Mouse (Mus musculus) C2C12 (cell line): ENCODE data around the gene Eml3. TPM values are rescaled to one million over a fixed set of nuclear protein-coding genes. Genes with fewer than 3 reads are reported as not detected.

Source experiments
- H3K27me3 ChIP-seq: one replicate; pipeline ENCODE4 v1.6.1; 2011; ENCODE audit not compliant: control insufficient read depth, insufficient read depth, insufficient read length
- H3K36me3 ChIP-seq: one replicate; pipeline ENCODE4 v1.6.1; 2011; ENCODE audit not compliant: control insufficient read depth, insufficient read depth
- H3K4me3 ChIP-seq: one replicate; pipeline ENCODE4 v1.5.1; 2011; ENCODE audit warnings: mild to moderate bottlenecking, control low read depth; ENCODE audit not compliant: poor library complexity, insufficient read depth, severe bottlenecking
- H3K79me2 ChIP-seq: one replicate; pipeline ENCODE4 v1.6.1; 2011; ENCODE audit not compliant: control insufficient read depth, insufficient read depth
- H3K79me3 ChIP-seq: one replicate; pipeline ENCODE4 v1.6.1; 2011; ENCODE audit warnings: low read depth, control low read depth
- H3ac ChIP-seq: one replicate; pipeline ENCODE3; 2011; ENCODE audit warnings: low read depth; ENCODE audit not compliant: control insufficient read depth, insufficient read length
- CEBPB ChIP-seq: IDR thresholded peaks from one replicate; pipeline ENCODE4 v1.6.1; 2011; ENCODE audit warnings: low read depth, mild to moderate bottlenecking, control low read depth, moderate library complexity
- CTCF ChIP-seq: IDR thresholded peaks from one replicate; pipeline ENCODE4 v1.5.1; 2011; ENCODE audit not compliant: control insufficient read depth, insufficient read depth, insufficient read length
- FOSL1 ChIP-seq: IDR thresholded peaks from one replicate; pipeline ENCODE4 v1.8.0; 2011; ENCODE audit warnings: mild to moderate bottlenecking, low read length; ENCODE audit not compliant: poor library complexity, insufficient read depth, severe bottlenecking
- MAX ChIP-seq: IDR thresholded peaks from one replicate; pipeline ENCODE4 v1.6.1; 2011; ENCODE audit warnings: mild to moderate bottlenecking, control low read depth
- MYOD1 ChIP-seq: IDR thresholded peaks from one replicate; pipeline ENCODE4 v1.6.1; 2011; ENCODE audit warnings: low read depth; ENCODE audit not compliant: control insufficient read depth, insufficient read length
- MYOG ChIP-seq: IDR thresholded peaks from one replicate; pipeline ENCODE4 v1.6.1; 2011; ENCODE audit not compliant: control insufficient read depth, insufficient read length; ENCODE audit errors: extremely low read depth
- USF1 ChIP-seq: IDR thresholded peaks from one replicate; pipeline ENCODE4 v1.6.1; 2011; ENCODE audit warnings: low read depth, mild to moderate bottlenecking, control low read depth, moderate library complexity
- polyA plus RNA-seq: library from polyadenylated mRNA; unstranded; fragments of >200 nt; fragmentation: generic; extraction: Trizol; gene quantifications from one replicate; pipeline ENCODE4 v1.2.1, GENCODE M21; 2012; ENCODE audit warnings: missing spikeins

Eml3 gene
- polyA plus RNA-seq, 1 experiment, result 28.7 TPM

- Histone ChIP-seq H3K36me3 (peaks cover 63% of the 10 kb centered on the region), H3K4me3 (peak overlapping the region; percentile 86), H3K79me3 (peaks cover 32% of the 10 kb centered on the region), H3K79me2 (peaks cover 54% of the 10 kb centered on the region), H3K27me3 (no peaks in the 10 kb centered on the region), H3ac (peak overlapping the region; percentile 95)
- TF ChIP-seq MYOG (no peak), CTCF (no peak), CEBPB (no peak), FOSL1 (no peak), USF1 (no peak), MAX (no peak), MYOD1 (no peak)
Observed at GRCm38 (mm10) chr19:8954171-8954570, 24.8 kb downstream of the Eml3 start.

- H3K36me3 ChIP-seq, result peaks cover 75% of the 10 kb centered on the region
- H3K79me3 ChIP-seq, result peaks cover 13% of the 10 kb centered on the region
- no peak overlapping the region for H3K4me3 ChIP-seq
- no peak overlapping the region for H3ac ChIP-seq
- TF ChIP-seq USF1 (no peak), CEBPB (no peak), CTCF (no peak), FOSL1 (no peak), MAX (no peak), MYOD1 (no peak), MYOG (no peak)
- H3K79me2 ChIP-seq, result peaks cover 33% of the 10 kb centered on the region
- H3K27me3 ChIP-seq, result no peaks in the 10 kb centered on the region
Observed at GRCm38 (mm10) chr19:8962256-8962655, 32.9 kb downstream of the Eml3 start.

GRCm38 (mm10) chr19:8965075-8965474, 35.7 kb downstream of the Eml3 start:
- H3ac ChIP-seq, result no peak overlapping the region
- H3K4me3 ChIP-seq, result no peak overlapping the region
- TF ChIP-seq CEBPB (no peak), MAX (no peak), MYOG (no peak), FOSL1 (no peak), USF1 (no peak), CTCF (no peak), MYOD1 (no peak)
- H3K27me3 ChIP-seq, result no peaks in the 10 kb centered on the region
- peaks cover 74% of the 10 kb centered on the region for H3K36me3 ChIP-seq
- peaks cover 39% of the 10 kb centered on the region for H3K79me2 ChIP-seq
- H3K79me3 ChIP-seq, result peaks cover 35% of the 10 kb centered on the region

GRCm38 (mm10) chr19:8965771-8966170, 36.4 kb downstream of the Eml3 start:
- no peak overlapping the region for H3K4me3 ChIP-seq
- TF ChIP-seq MAX (no peak), MYOG (no peak), CEBPB (no peak), FOSL1 (no peak), MYOD1 (no peak), CTCF (no peak), USF1 (no peak)
- peaks cover 46% of the 10 kb centered on the region for H3K79me2 ChIP-seq
- H3K79me3 ChIP-seq, result peaks cover 42% of the 10 kb centered on the region
- no peaks in the 10 kb centered on the region for H3K27me3 ChIP-seq
- H3K36me3 ChIP-seq, result peaks cover 74% of the 10 kb centered on the region
- peak overlapping the region; percentile 65 for H3ac ChIP-seq

- Histone ChIP-seq H3ac (peak overlapping the region; percentile 84), H3K36me3 (peaks cover 74% of the 10 kb centered on the region), H3K79me2 (peaks cover 50% of the 10 kb centered on the region), H3K4me3 (peak overlapping the region; percentile 36), H3K79me3 (peaks cover 46% of the 10 kb centered on the region), H3K27me3 (no peaks in the 10 kb centered on the region)
- TF ChIP-seq FOSL1 (no peak), MYOG (no peak), MYOD1 (no peak), MAX (no peak), CTCF (no peak), CEBPB (no peak), USF1 (no peak)
Observed at GRCm38 (mm10) chr19:8966198-8966589, 36.8 kb downstream of the Eml3 start.
